Mouse (Mus musculus) kidney, postnatal 0 days (tissue): ENCODE results near the gene Pygm. TPM values are rescaled to one million over a fixed set of nuclear protein-coding genes. Genes with fewer than 3 reads are reported as not detected.

Experiments used
- ATAC-seq: fragments of 200-750 bp; cut with Nextera tagmentation; replicated peaks from 2 replicates; pipeline ENCODE4 v1.8.0; 2017; ENCODE audit warnings: low read depth, moderate number of reproducible peaks, moderate TSS enrichment, moderate library complexity; ENCODE audit not compliant: low FRiP score
- DNase-seq: peaks from one replicate; pipeline ENCODE4 v3.0.0-alpha.2; 2016; ENCODE audit warnings: low spot score
- H3K27ac ChIP-seq: fragments of 300-500 bp; sonication (generic); 2 replicates; pipeline ENCODE4 v1.5.1; 2014; ENCODE audit warnings: mild to moderate bottlenecking
- H3K27me3 ChIP-seq: fragments of 300-500 bp; sonication (generic); 2 replicates; pipeline ENCODE4 v1.6.1; 2014; ENCODE audit warnings: low read length, mixed read lengths; ENCODE audit not compliant: insufficient read depth
- H3K36me3 ChIP-seq: fragments of 300-500 bp; sonication (generic); 2 replicates; pipeline ENCODE4 v1.6.1; 2014; ENCODE audit warnings: low read length, mixed read lengths; ENCODE audit not compliant: insufficient read depth
- H3K4me1 ChIP-seq: fragments of 300-500 bp; sonication (generic); replicated peaks from 2 replicates; pipeline ENCODE4 v1.6.1; 2014; ENCODE audit warnings: antibody characterized with exemption, low read length, mixed read lengths; ENCODE audit not compliant: insufficient read depth
- H3K4me2 ChIP-seq: fragments of 300-500 bp; sonication (generic); 2 replicates; pipeline ENCODE4 v1.6.1; 2014; ENCODE audit warnings: mild to moderate bottlenecking, low read length, moderate library complexity, mixed read lengths
- H3K4me3 ChIP-seq: fragments of 300-500 bp; sonication (generic); replicated peaks from 2 replicates; pipeline ENCODE4 v1.5.1; 2014; ENCODE audit warnings: low read depth, low read length
- H3K9ac ChIP-seq: fragments of 300-500 bp; sonication (generic); 2 replicates; pipeline ENCODE4 v1.6.1; 2014; ENCODE audit warnings: low read depth, low read length
- H3K9me3 ChIP-seq: fragments of 300-500 bp; sonication (generic); replicated peaks from 2 replicates; pipeline ENCODE4 v1.6.1; 2016; ENCODE audit warnings: low read length, inconsistent platforms, mixed read lengths
- CTCF ChIP-seq: IDR thresholded peaks from 2 replicates; pipeline ENCODE4 v1.5.1; 2016; ENCODE audit warnings: antibody characterized with exemption, low read depth, mild to moderate bottlenecking, moderate library complexity
- WGBS: fragments of 180-500 bp; shearing (Covaris S2); extraction: QIAGEN DNeasy Blood & Tissue Kit; methylation state at CpG from one replicate; pipeline ENCODE4 v1.1.7; 2014; 5-methylcytosine and 5-hydroxymethylcytosine counted together
- polyA plus RNA-seq: library from polyadenylated mRNA; unstranded; fragments of >200 nt; fragmentation: Nextera tagmentation; extraction: Ambion mirVana; gene quantifications from 2 replicates; pipeline ENCODE4 v1.2.1, GENCODE M21; 2015

Gene Pygm
- polyA plus RNA-seq, result 24.5 and 25.8 TPM in 2 replicates

DNA sequence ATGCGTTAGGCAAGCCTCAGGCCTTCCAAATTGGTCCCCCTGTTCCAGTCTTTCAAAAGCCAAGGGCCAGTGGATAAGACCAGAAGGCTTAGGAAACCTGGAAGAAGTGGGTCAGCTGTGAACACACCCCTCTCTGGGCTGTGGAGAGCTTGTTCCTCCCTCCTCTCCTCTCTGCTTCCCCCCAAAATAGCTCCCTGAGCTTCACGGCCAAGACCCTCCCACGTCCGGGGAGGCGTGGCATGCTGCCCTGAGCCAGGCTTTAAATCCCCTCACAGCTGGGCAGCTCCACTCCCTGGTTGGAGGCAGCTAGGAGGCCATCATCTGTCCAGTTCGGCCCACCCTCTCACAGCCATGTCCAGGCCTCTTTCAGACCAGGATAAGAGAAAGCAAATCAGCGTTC is at the start of gene Pygm:
Pygm (plus strand) TSS at position 272 of the 400 bp plus-strand sequence.
- no peaks in the 10 kb centered on the region for H3K36me3 ChIP-seq
- H3K4me2 ChIP-seq, result peak within 1 kb of the TSS; percentile 44
- ATAC-seq (peak; percentile 34; the same call in 1 of the 2 replicates), DNase-seq (peak; percentile 91)
- 13% methylated on average over 7 of the region's 7 CpGs for WGBS
- no peaks in the 10 kb centered on the region for H3K9me3 ChIP-seq
- H3K9ac ChIP-seq, result peak within 1 kb of the TSS; percentile 27; the same call in 1 of the 2 replicates
- peak within 1 kb of the TSS; percentile 77 for H3K27ac ChIP-seq
- no peaks in the 10 kb centered on the region for H3K27me3 ChIP-seq
- H3K4me3 ChIP-seq, result no peak within 1 kb of the TSS; the same call in 1 of the 2 replicates
- H3K4me1 ChIP-seq, result peaks cover 38% of the 10 kb centered on the region
- TF ChIP-seq CTCF, result peak; percentile 8; the same call in 1 of the 2 replicates

DNA sequence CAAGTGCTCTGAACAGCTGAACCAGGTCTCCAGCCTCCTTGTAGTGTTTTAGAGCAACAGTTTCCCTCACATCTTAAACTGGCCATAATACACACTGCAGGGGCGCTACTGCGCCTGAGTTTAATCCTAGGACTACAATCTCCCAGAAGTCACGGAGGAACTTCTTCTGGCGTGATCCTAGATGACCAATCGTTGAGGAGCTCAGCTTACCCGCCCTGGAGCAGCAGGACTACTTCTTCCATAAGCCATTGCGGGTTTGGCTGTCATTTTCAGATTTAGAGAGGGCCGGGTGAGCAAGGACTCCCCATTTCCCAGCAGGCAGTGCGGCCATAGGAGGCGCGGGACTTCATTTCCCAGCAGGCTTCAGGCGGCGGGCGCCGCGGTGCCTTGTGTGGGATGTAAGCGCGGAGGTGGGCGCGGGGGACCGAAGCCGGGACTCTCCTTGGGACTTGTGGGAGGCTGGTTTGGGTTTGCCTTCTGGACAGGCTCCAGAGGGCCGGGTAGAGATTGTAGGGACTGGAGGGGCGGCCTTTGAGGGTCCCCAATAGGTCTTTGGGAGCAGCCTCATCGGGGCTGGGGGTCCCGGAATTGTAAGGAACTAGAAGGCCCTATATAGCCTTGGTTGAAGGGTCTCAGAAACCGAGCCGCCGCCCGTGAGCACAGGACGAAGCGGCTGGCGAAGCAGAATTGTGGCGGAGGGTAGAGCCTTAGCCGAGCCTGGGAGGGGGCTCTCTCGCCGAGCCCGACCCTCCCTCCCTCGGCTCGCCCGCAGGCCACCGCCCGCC is 49.3 kb upstream of the Pygm start, which contains the start of gene Men1:
Men1 (plus strand) TSS at position 307 of the 785 bp plus-strand sequence.
- under 1% methylated on average over 29 of the region's 43 CpGs for WGBS
- peak; percentile 100 for DNase-seq

DNA sequence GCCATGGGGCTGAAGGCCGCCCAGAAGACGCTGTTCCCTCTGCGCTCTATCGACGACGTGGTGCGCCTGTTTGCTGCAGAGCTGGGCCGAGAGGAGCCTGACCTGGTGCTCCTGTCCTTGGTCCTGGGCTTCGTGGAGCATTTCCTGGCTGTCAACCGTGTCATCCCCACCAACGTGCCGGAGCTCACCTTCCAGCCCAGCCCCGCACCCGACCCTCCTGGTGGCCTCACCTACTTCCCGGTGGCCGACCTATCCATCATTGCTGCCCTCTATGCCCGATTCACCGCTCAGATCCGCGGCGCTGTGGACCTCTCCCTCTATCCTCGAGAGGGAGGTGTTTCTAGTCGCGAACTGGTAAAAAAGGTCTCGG is 48.8 kb upstream of the Pygm start:
- Histone ChIP-seq H3K4me3 (peak overlapping the region; percentile 63), H3K4me1 (peaks cover 29% of the 10 kb centered on the region), H3K27ac (peak overlapping the region; percentile 54; the same call in 1 of the 2 replicates), H3K36me3 (peaks cover 10% of the 10 kb centered on the region; the same call in 1 of the 2 replicates), H3K4me2 (peak overlapping the region; percentile 74), H3K9me3 (no peaks in the 10 kb centered on the region), H3K9ac (peak overlapping the region; percentile 70), H3K27me3 (no peaks in the 10 kb centered on the region)
- DNase-seq, result peak; percentile 30
- no peak for TF ChIP-seq CTCF
- no peak; the same call in 1 of the 2 replicates for ATAC-seq
- WGBS, result under 1% methylated on average over 23 of the region's 25 CpGs

More for the DNA sequence above, 49.3 kb upstream of the Pygm start, which contains the start of gene Men1:
- H3K27ac ChIP-seq, result peak within 1 kb of the TSS; percentile 74
- peaks cover 24% of the 10 kb centered on the region for H3K4me1 ChIP-seq
- peak within 1 kb of the TSS; percentile 74 for H3K4me2 ChIP-seq
- TF ChIP-seq CTCF, result peak; percentile 61
- H3K9me3 ChIP-seq, result no peaks in the 10 kb centered on the region
- H3K36me3 ChIP-seq, result peaks cover 10% of the 10 kb centered on the region; the same call in 1 of the 2 replicates
- peak; percentile 88 for ATAC-seq
- H3K4me3 ChIP-seq, result peak within 1 kb of the TSS; percentile 63
- H3K27me3 ChIP-seq, result no peaks in the 10 kb centered on the region
- peak within 1 kb of the TSS; percentile 70 for H3K9ac ChIP-seq

DNA sequence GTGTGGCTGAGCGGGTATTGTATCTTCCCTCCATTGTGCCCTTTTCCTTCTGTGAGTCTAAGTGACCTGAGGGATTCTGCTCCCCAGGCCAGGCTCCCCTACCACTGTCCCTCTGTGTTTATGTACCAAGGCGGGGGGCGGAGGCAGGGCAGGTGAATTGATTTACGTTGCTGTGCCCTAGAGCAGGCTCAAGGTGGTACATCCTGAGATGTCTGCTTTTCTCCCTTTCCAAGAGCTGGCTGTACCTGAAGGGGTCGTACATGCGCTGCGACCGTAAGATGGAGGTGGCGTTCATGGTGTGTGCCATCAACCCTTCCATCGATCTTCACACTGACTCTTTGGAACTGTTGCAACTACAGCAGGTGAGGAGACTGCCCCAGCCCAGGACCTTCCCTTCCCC is 47.3 kb upstream of the Pygm start:
- 90% methylated on average over 10 of the region's 10 CpGs for WGBS
- no peak for TF ChIP-seq CTCF
- Histone ChIP-seq H3K36me3 (peaks cover 10% of the 10 kb centered on the region; the same call in 1 of the 2 replicates), H3K27me3 (no peaks in the 10 kb centered on the region), H3K4me2 (peak overlapping the region; percentile 74), H3K9ac (peak overlapping the region; percentile 70; the same call in 1 of the 2 replicates), H3K27ac (no peak overlapping the region), H3K4me3 (no peak overlapping the region), H3K4me1 (peaks cover 33% of the 10 kb centered on the region), H3K9me3 (no peaks in the 10 kb centered on the region)
- ATAC-seq (no peak), DNase-seq (no peak)

DNA sequence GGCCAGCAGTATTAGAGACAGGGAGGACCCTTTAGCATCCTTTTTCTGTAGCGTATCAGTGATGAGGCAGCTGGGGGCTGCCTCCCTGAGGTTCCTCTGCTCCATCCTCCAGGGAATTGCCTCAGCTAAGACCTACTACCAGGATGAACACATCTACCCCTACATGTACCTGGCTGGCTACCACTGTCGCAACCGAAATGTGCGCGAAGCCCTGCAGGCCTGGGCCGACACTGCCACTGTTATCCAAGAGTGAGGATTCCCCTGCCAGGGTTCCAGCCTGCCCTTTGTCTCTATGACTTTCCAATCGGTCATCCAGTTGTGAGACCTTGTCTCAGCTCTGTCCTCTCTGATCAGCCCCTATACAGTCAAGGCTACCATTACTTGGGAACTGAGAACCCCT is 46.0 kb upstream of the Pygm start:
- WGBS, result over 99% methylated on average over 7 of the region's 7 CpGs
- no peak for DNase-seq
- no peak overlapping the region for H3K4me2 ChIP-seq
- H3K27ac ChIP-seq, result no peak overlapping the region
- no peak for TF ChIP-seq CTCF
- no peak overlapping the region for H3K9ac ChIP-seq
- peaks cover 10% of the 10 kb centered on the region; the same call in 1 of the 2 replicates for H3K36me3 ChIP-seq
- no peak for ATAC-seq
- H3K4me1 ChIP-seq, result peaks cover 34% of the 10 kb centered on the region
- no peaks in the 10 kb centered on the region for H3K27me3 ChIP-seq
- H3K4me3 ChIP-seq, result no peak overlapping the region
- H3K9me3 ChIP-seq, result no peaks in the 10 kb centered on the region

DNA sequence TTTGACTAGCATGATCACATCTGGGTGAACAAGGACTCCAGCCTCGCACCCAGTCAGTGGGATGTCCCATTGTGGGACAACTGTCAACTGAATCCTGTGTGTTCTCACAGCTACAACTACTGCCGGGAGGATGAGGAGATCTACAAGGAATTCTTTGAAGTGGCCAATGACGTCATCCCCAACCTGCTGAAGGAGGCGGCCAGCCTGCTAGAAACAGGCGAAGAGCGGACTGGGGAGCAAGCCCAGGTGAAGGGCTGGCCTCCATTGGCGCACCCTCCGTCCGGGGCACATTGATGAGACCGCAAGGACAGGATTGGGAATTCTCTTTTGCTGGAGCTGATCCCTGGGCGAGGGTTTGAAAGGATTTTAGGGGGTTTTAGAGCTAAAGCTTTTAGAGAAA is 45.5 kb upstream of the Pygm start:
- Histone ChIP-seq H3K4me1 (peaks cover 34% of the 10 kb centered on the region), H3K4me3 (no peak overlapping the region), H3K36me3 (peaks cover 10% of the 10 kb centered on the region; the same call in 1 of the 2 replicates), H3K9me3 (no peaks in the 10 kb centered on the region), H3K27me3 (no peaks in the 10 kb centered on the region), H3K9ac (no peak overlapping the region), H3K4me2 (no peak overlapping the region), H3K27ac (no peak overlapping the region)
- TF ChIP-seq CTCF, result no peak
- WGBS, result 88% methylated on average over 11 of the region's 11 CpGs
- ATAC-seq (no peak), DNase-seq (no peak)
